Mouse (Mus musculus) megakaryocyte progenitor cell, adult 5-6 weeks (primary cell): ENCODE measurements around the gene Rnf186. TPM values are rescaled to one million over a fixed set of nuclear protein-coding genes. Genes with fewer than 3 reads are reported as not detected.

ENCODE experiments used
- ATAC-seq: replicated peaks from 2 replicates; pipeline ENCODE4 v1.8.0; 2016; ENCODE audit warnings: mild to moderate bottlenecking, moderate TSS enrichment, inconsistent platforms; ENCODE audit not compliant: poor library complexity
- total RNA-seq, 2 experiments: library from RNA; stranded (forward) in 1 of 2; stranded (reverse) in 1 of 2; fragments of 157-497, 149-512 nt in 1 of 2; fragments of 200-1000 nt in 1 of 2; gene quantifications; 2 replicates each; pipeline versions ENCODE4 v1.2.3 to v1.2.4; 2015 to 2017

Gene Rnf186
- total RNA-seq, 2 experiments from 2014 or later = not detected

- ATAC-seq = no peak
Observed at GRCm38 (mm10) chr4:139007981-139008536, 41.1 kb downstream of the Rnf186 start.

- ATAC-seq = no peak
Observed at GRCm38 (mm10) chr4:139011201-139011702, 44.3 kb downstream of the Rnf186 start.

- ATAC-seq = no peak
Observed at GRCm38 (mm10) chr4:139013281-139013680, 46.4 kb downstream of the Rnf186 start.

GRCm38 (mm10) chr4:139014793-139015192, 47.9 kb downstream of the Rnf186 start:
- ATAC-seq = 0 out of 2 replicates have a peak, but pooled peaks have one; percentile 37

Other genes starting within 250 kb of the Rnf186 start
- gene Pla2g2c, start 242.3 kb upstream of the Rnf186 start, total RNA-seq (2015) = not detected in 2 replicates
- not detected in 2 replicates for gene Pla2g2c, start 242.3 kb upstream of the Rnf186 start, total RNA-seq (2017)
- not detected in 2 replicates for gene Ubxn10, start 229.9 kb upstream of the Rnf186 start, total RNA-seq (2015)
- not detected in 2 replicates for gene Ubxn10, start 229.9 kb upstream of the Rnf186 start, total RNA-seq (2017)
- gene Pla2g2f, start 209.5 kb upstream of the Rnf186 start, total RNA-seq (2015) = not detected in 2 replicates
- gene Pla2g2f, start 209.5 kb upstream of the Rnf186 start, total RNA-seq (2017) = not detected in 2 replicates
- not detected in 2 replicates for gene Pla2g2d, start 191.4 kb upstream of the Rnf186 start, total RNA-seq (2015)
- not detected in 2 replicates for gene Pla2g2d, start 191.4 kb upstream of the Rnf186 start, total RNA-seq (2017)
- not detected in 2 replicates for gene Pla2g5, start 103.6 kb upstream of the Rnf186 start, total RNA-seq (2015)
- not detected in 2 replicates for gene Pla2g5, start 103.6 kb upstream of the Rnf186 start, total RNA-seq (2017)
- not detected in 2 replicates for gene Gm13030, start 93.1 kb upstream of the Rnf186 start, total RNA-seq (2015)
- not detected in 2 replicates for gene Gm13030, start 93.1 kb upstream of the Rnf186 start, total RNA-seq (2017)
- not detected in 2 replicates for gene Pla2g2e, start 89.2 kb upstream of the Rnf186 start, total RNA-seq (2015)
- gene Pla2g2e, start 89.2 kb upstream of the Rnf186 start, total RNA-seq (2017) = not detected in 2 replicates
- 1.9 and 3.9 TPM in 2 replicates for gene Otud3, start 53.2 kb upstream of the Rnf186 start, total RNA-seq (2015)
- 8.6 and 8.9 TPM in 2 replicates for gene Otud3, start 53.2 kb upstream of the Rnf186 start, total RNA-seq (2017)
- 8.3 and 9.5 TPM in 2 replicates for gene Tmco4, start 5.8 kb downstream of the Rnf186 start, total RNA-seq (2015)
- 19.6 and 26.9 TPM in 2 replicates for gene Tmco4, start 5.8 kb downstream of the Rnf186 start, total RNA-seq (2017)
- not detected in 2 replicates for gene Htr6, start 108.5 kb downstream of the Rnf186 start, total RNA-seq (2015)
- gene Htr6, start 108.5 kb downstream of the Rnf186 start, total RNA-seq (2017) = not detected in 2 replicates
- gene Nbl1, start 125.9 kb downstream of the Rnf186 start, total RNA-seq (2015) = not detected in 2 replicates
- not detected in 2 replicates for gene Nbl1, start 125.9 kb downstream of the Rnf186 start, total RNA-seq (2017)
- gene Minos1, start 164.0 kb downstream of the Rnf186 start, total RNA-seq (2015) = 517 and 531 TPM in 2 replicates
- 167 and 172 TPM in 2 replicates for gene Minos1, start 164.0 kb downstream of the Rnf186 start, total RNA-seq (2017)
- 409 and 415 TPM in 2 replicates for gene Capzb, start 225.8 kb downstream of the Rnf186 start, total RNA-seq (2015)
- 139 and 157 TPM in 2 replicates for gene Capzb, start 225.8 kb downstream of the Rnf186 start, total RNA-seq (2017)